Mouse (Mus musculus): ENCODE measurements around the gene Spink8.

- no peak for TF ChIP-seq EP300 (IDR thresholded peaks at IDR 0.05; ENCODE audit: low read depth)
- no peak for TF ChIP-seq CTCF (IDR thresholded peaks at IDR 0.05; ENCODE audit: low read depth)
These were observed 38.0 kb downstream of the Spink8 start for GRCm38 (mm10) chr9:109850099-109850498.

Data from liver, embryonic 14.5 days (tissue).